Mouse (Mus musculus): ENCODE results near the gene Pdzd4. TPM values are rescaled to one million over a fixed set of nuclear protein-coding genes. Genes with fewer than 3 reads are reported as not detected.

The Pdzd4 gene
- total RNA-seq, 2 experiments from 2014 or later, result 1.7 to 2.2 TPM

- intact Hi-C loops (cut with DNase I; ENCODE audit: low total_unique reads), result no loop called here
- no peak for DNase-seq
Observed at GRCm38 (mm10) chrX:73787225-73787558, 37.6 kb downstream of the Pdzd4 start.

- DNase-seq, result peak; percentile 89
- intact Hi-C loops (cut with DNase I; ENCODE audit: low total_unique reads), result no loop called here
Observed at GRCm38 (mm10) chrX:73786364-73787224, 38.2 kb downstream of the Pdzd4 start, which contains the start of the genes Idh3g and Ssr4. Idh3g (minus strand) TSS chrX:73786897. Ssr4 (plus strand) TSS chrX:73787028.

GRCm38 (mm10) chrX:73785666-73786065, 39.1 kb downstream of the Pdzd4 start:
- intact Hi-C loops (cut with DNase I; ENCODE audit: low total_unique reads), result no loop called here
- no peak for DNase-seq

GRCm38 (mm10) chrX:73782227-73782626, 42.5 kb downstream of the Pdzd4 start:
- no peak for DNase-seq
- intact Hi-C loops (cut with DNase I; ENCODE audit: low total_unique reads), result no loop called here

GRCm38 (mm10) chrX:73774802-73775483, 49.8 kb downstream of the Pdzd4 start:
- DNase-seq, result peak; percentile 39
- intact Hi-C loops (cut with DNase I; ENCODE audit: low total_unique reads), result no loop called here

- peak; percentile 57 for DNase-seq
- intact Hi-C loops (cut with DNase I; ENCODE audit: low total_unique reads), result no loop called here
Observed at GRCm38 (mm10) chrX:73774168-73774760, 50.5 kb downstream of the Pdzd4 start, which contains the start of gene Srpk3. Srpk3 (plus strand) TSS chrX:73774405.

- intact Hi-C loops (cut with DNase I; ENCODE audit: low total_unique reads), result no loop called here
- no peak for DNase-seq
Observed at GRCm38 (mm10) chrX:73767267-73767666, 57.5 kb downstream of the Pdzd4 start.

GRCm38 (mm10) chrX:73765311-73765710, 59.5 kb downstream of the Pdzd4 start:
- DNase-seq, result peak; percentile 54
- intact Hi-C loops (cut with DNase I; ENCODE audit: low total_unique reads), result no loop called here

- no peak for DNase-seq
- intact Hi-C loops (cut with DNase I; ENCODE audit: low total_unique reads), result no loop called here
Observed at GRCm38 (mm10) chrX:73758611-73759290, 66.0 kb downstream of the Pdzd4 start.

GRCm38 (mm10) chrX:73756334-73757140, 68.2 kb downstream of the Pdzd4 start, which contains the start of gene Plxnb3:
Plxnb3 (plus strand) TSS chrX:73757090.
- DNase-seq, result no peak
- intact Hi-C loops (cut with DNase I; ENCODE audit: low total_unique reads), result no loop called here

- no peak for DNase-seq
- intact Hi-C loops (cut with DNase I; ENCODE audit: low total_unique reads), result no loop called here
Observed at GRCm38 (mm10) chrX:73748977-73749376, 75.8 kb downstream of the Pdzd4 start.

GRCm38 (mm10) chrX:73744774-73745481, 79.8 kb downstream of the Pdzd4 start:
- DNase-seq, result no peak
- intact Hi-C loops (cut with DNase I; ENCODE audit: low total_unique reads), result no loop called here

Other genes with a start within 250 kb of the Pdzd4 start
- not detected for gene Dusp9, start 185.6 kb downstream of the Pdzd4 start, total RNA-seq (2021)
- gene Pnck, start 164.9 kb downstream of the Pdzd4 start, total RNA-seq (2021), result 10 to 100 TPM; 15.4 to 16.3 TPM
- gene Slc6a8, start 151.8 kb downstream of the Pdzd4 start, total RNA-seq (2021), result 10 to 100 TPM; 55.5 to 58.5 TPM
- gene Bcap31, start 108.8 kb downstream of the Pdzd4 start, total RNA-seq (2021), result 10 to 100 TPM; 60.5 to 68.8 TPM
- 10 to 100 TPM; 22.2 to 22.9 TPM for gene Abcd1, start 108.4 kb downstream of the Pdzd4 start, total RNA-seq (2021)
- 1 to 10 TPM; 1.2 to 1.8 TPM for gene Plxnb3, start 67.9 kb downstream of the Pdzd4 start, total RNA-seq (2021)
- gene Srpk3, start 50.6 kb downstream of the Pdzd4 start, total RNA-seq (2021), result 10 to 100 TPM; 66.3 to 93.3 TPM
- 100 to 1,000 TPM; 305 to 363 TPM for gene Idh3g, start 38.1 kb downstream of the Pdzd4 start, total RNA-seq (2021)
- 10 to 100 TPM; 83.7 to 89.5 TPM for gene Ssr4, start 37.9 kb downstream of the Pdzd4 start, total RNA-seq (2021)
- not detected for gene Avpr2, start 67.1 kb upstream of the Pdzd4 start, total RNA-seq (2021)
- 1 to 10 TPM; 1.4 to 1.5 TPM for gene L1cam, start 71.1 kb upstream of the Pdzd4 start, total RNA-seq (2021)
- gene Arhgap4, start 96.9 kb upstream of the Pdzd4 start, total RNA-seq (2021), result under 1 TPM; 0.55 to 0.66 TPM
- 10 to 100 TPM; 58.8 to 66.1 TPM for gene Naa10, start 97.0 kb upstream of the Pdzd4 start, total RNA-seq (2021)
- 1 to 10 TPM; 3.8 to 4.2 TPM for gene Renbp, start 105.9 kb upstream of the Pdzd4 start, total RNA-seq (2021)
- 10 to 100 TPM; 39.9 to 43.9 TPM for gene Hcfc1, start 141.4 kb upstream of the Pdzd4 start, total RNA-seq (2021)
- gene Irak1, start 198.9 kb upstream of the Pdzd4 start, total RNA-seq (2021), result 10 to 100 TPM; 40.3 to 41.2 TPM

Measured in gastrocnemius, postnatal 14 days (tissue).